Mouse (Mus musculus) cerebellum, adult 11-12 months (tissue): ENCODE results near the gene Mog.
A peak's percentile ranks its signal among the peaks of the same experiment; 100 is the strongest.

Experiments used
- DNase-seq: peaks from one replicate; pipeline ENCODE4 v3.0.0; 2022

Mog gene

GRCm38 (mm10) chr17:37022628-37023576 is at the start of gene Mog:
TSS of gene Mog (minus strand) at chr17:37023398.
- peak; percentile 21 for DNase-seq

- no peak for DNase-seq
Measured at GRCm38 (mm10) chr17:37072730-37073276, 49.6 kb upstream of the Mog start.

GRCm38 (mm10) chr17:37072080-37072729 is 49.0 kb upstream of the Mog start:
- DNase-seq: no peak

- DNase-seq: no peak
Measured at GRCm38 (mm10) chr17:37070121-37070520, 46.9 kb upstream of the Mog start.

GRCm38 (mm10) chr17:37067861-37068260 is 44.7 kb upstream of the Mog start:
- DNase-seq: no peak

GRCm38 (mm10) chr17:37065993-37066392 is 42.8 kb upstream of the Mog start:
- no peak for DNase-seq

GRCm38 (mm10) chr17:37063686-37064495 is 40.7 kb upstream of the Mog start:
- DNase-seq: no peak

GRCm38 (mm10) chr17:37063063-37063462 is 39.9 kb upstream of the Mog start:
- DNase-seq: no peak

GRCm38 (mm10) chr17:37062101-37062641 is 39.0 kb upstream of the Mog start:
- DNase-seq: no peak

- DNase-seq: no peak
Measured at GRCm38 (mm10) chr17:37061435-37061834, 38.2 kb upstream of the Mog start.

- DNase-seq: no peak
Measured at GRCm38 (mm10) chr17:37056957-37057356, 33.8 kb upstream of the Mog start.

GRCm38 (mm10) chr17:37051745-37052144 is 28.5 kb upstream of the Mog start:
- no peak for DNase-seq

GRCm38 (mm10) chr17:37050876-37051275 is 27.7 kb upstream of the Mog start:
- DNase-seq: no peak

GRCm38 (mm10) chr17:37050399-37050798 is 27.2 kb upstream of the Mog start:
- DNase-seq: peak; percentile 93

- DNase-seq: peak; percentile 86
Measured at GRCm38 (mm10) chr17:37049570-37050310, 26.5 kb upstream of the Mog start.

GRCm38 (mm10) chr17:37048383-37048782 is 25.2 kb upstream of the Mog start:
- DNase-seq: peak; percentile 70

- DNase-seq: no peak
Measured at GRCm38 (mm10) chr17:37047981-37048380, 24.8 kb upstream of the Mog start.

- DNase-seq: peak; percentile 67
Measured at GRCm38 (mm10) chr17:37047332-37047976, 24.3 kb upstream of the Mog start.

GRCm38 (mm10) chr17:37046312-37047112 is 23.3 kb upstream of the Mog start:
- DNase-seq: peak; percentile 86

GRCm38 (mm10) chr17:37045611-37046311 is 22.6 kb upstream of the Mog start, which contains the start of gene Gabbr1:
TSS of gene Gabbr1 (plus strand) at chr17:37045966.
- DNase-seq: peak; percentile 90
